Mouse (Mus musculus) retina, adult 2 months (tissue): Measurements from ENCODE around the gene H2-Ke6.

Experiments used
- DNase-seq: peaks from one replicate; pipeline ENCODE4 v3.0.0-alpha.2; 2012; ENCODE audit warnings: low read depth, low spot score

H2-Ke6 gene

DNA sequence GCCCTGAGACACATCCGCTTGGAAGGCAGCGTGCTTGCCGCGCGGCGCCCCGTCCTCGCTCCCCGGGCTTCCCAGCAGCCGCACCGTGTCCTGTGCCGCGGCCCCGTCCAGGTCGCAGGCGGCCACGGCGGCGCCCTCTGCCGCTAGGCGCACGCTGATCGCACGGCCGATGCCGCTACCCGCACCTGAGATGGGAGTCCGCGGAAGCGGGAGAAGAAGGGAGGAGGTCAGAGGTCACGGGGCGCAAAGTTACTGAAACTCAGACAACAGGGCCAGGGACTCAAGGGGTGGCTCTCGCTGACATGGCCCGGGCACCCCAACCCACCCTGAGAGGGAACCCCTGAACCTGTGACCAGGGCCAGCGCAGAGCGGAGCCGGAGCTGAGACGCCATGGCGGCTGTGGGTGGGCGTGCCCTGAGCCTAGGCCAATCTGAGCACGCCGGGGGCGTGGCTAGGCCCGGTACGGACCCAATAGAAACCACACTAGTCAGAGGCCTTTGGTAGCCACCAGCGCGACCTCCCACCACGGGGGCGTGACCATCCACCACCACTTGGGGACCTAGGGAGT, at the start of gene H2-Ke6:
Gene H2-Ke6, minus strand, starts transcription at position 405 of the 568 bp plus-strand sequence.
- DNase-seq: peak; percentile 70

DNA sequence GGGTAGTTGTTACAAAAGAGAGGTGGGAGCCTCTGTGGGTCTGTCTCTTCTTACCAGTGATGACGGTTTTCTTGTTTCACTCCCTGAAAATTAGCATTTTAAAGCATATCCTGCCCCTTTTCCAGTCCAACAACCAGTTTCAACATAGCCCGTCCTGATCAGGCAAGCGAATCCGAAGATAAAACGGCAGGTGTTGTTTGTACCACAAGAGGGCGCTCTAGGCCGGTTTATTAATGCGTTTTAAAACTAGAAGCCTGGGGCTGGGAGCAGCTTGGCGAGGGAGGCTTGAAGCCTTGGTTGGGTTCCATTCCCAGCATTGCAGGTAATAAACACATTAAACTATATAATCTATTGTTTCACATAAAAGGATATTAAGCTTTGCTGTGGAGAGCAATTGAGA, 49.7 kb upstream of the H2-Ke6 start:
- peak; percentile 63 for DNase-seq

DNA sequence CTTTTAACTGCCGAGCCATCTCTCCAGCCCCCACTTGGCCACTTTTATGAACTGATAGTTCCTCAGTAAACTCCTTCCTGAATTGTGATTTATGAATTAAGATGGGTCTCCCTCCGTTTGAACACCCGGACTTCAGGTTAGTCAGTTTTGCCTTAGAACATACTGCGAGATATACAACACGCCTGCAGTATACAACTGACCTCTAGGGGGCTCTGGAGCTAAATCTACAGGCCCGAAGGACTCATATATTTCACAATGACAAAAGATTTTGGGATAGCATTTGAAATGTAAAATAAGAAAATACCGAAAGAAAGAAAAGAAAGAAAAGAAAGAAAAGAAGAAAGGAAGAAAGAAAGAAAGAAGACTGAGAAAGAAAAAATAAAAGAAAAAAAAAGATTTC, 47.4 kb upstream of the H2-Ke6 start:
- peak; percentile 32 for DNase-seq

- DNase-seq: no peak
Observed at GRCm38 (mm10) chr17:34072091-34072490, 44.2 kb upstream of the H2-Ke6 start.

DNA sequence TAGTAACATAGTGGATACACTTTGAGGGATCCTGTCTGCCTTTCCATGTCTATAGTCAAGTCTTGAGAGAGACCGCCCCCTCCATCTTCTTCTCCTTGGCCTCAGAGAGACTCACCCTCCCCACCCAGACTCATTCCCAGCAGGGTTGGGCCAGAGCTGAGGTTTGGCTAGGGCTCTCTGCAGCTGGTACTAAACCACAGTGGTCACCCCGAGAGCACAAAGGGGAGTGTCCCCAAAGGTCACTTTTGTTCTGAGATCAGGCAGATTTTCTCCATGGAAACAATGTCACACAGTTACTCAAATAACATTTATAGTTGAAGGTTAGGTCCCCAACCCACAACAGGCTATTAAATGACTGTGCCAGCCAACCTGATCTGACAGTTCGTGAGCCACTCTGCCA, 41.0 kb upstream of the H2-Ke6 start:
- no peak for DNase-seq

GRCm38 (mm10) chr17:34057224-34057623, 29.4 kb upstream of the H2-Ke6 start:
- no peak for DNase-seq

- no peak for DNase-seq
Observed at GRCm38 (mm10) chr17:34047404-34048050, 19.7 kb upstream of the H2-Ke6 start.

GRCm38 (mm10) chr17:34045941-34046340, 18.1 kb upstream of the H2-Ke6 start:
- no peak for DNase-seq

DNA sequence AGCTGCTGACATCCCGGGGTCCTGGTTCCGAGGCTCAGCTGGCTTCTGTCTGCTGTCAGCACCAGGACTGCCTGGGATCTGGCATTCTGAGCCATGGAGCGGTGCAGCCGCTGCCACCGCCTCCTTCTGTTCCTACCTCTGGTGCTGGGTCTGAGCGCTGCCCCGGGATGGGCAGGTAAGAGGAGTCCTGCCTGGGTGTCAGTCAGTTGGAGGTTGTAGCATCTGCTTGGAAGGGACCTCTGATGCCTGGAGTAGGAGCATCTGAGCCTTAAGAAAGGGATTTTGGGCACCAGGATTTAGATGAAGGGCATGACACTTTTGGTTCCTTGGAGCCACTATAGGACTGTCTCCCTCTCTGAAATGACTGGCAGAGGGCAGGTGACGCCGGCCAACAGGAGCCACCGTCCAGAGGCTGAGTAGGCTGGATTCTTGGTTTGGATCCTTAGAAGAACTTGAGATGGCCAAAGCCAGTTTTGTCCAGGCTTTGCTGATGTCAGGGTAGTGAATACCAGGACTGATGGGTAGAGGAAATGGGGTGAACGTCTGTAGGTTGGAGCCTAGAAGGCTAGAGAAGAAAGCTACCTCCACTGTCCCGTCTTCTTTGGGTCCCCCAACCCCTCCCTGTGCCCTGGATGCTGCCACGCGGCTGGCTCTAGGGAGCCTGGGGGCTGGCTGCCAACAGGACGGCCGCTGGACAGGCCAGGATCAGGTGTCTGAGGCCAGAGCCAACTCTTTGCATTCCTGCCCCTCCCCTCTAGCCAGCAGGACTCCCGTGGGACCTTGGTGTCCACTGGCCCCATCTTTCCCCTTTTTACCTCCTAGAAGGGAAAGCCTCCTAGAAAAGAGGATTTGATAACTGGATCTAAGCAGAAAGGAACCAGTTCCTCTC, 11.9 kb upstream of the H2-Ke6 start:
- DNase-seq: no peak

- DNase-seq: no peak
Observed at GRCm38 (mm10) chr17:34038878-34039561, 11.2 kb upstream of the H2-Ke6 start, which contains the start of gene Col11a2. Gene Col11a2 (plus strand): TSS chr17:34039437.

GRCm38 (mm10) chr17:34038440-34038839, 10.6 kb upstream of the H2-Ke6 start:
- no peak for DNase-seq

DNA sequence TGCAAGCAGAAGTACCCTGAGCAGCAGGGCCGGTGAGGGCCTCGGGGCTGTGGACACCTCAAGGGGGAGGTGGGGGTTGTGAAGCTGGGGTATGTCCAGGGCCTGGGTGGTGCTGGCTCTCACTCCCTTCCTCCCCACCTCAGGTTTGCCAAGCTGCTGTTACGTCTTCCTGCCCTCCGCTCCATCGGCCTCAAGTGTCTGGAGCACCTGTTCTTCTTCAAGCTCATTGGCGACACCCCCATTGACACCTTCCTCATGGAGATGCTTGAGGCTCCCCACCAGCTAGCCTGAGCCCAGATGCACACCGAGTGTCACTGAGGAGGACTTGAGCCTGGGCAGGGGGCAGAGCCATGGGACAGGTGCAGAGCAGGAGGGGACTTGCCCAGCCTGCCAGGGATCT, 9.4 kb upstream of the H2-Ke6 start:
- DNase-seq: no peak

GRCm38 (mm10) chr17:34036647-34037046, 8.8 kb upstream of the H2-Ke6 start:
- no peak for DNase-seq

DNA sequence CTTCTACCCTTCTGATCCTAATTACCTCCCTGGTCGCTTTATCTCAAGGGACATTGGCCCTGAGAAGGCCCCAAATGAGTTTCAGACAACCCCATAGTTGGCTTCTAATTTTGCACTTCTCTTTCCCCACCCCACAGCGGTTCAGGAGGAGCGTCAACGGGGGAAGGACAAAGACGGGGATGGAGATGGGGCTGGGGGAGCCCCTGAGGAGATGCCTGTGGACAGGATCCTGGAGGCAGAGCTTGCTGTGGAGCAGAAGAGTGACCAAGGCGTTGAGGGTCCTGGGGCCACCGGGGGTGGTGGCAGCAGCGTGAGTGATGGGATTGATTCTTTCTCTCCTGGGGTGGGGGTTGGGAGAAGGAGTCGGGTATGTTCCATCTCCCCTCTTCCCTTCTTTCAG, 7.7 kb upstream of the H2-Ke6 start:
- DNase-seq: no peak

DNA sequence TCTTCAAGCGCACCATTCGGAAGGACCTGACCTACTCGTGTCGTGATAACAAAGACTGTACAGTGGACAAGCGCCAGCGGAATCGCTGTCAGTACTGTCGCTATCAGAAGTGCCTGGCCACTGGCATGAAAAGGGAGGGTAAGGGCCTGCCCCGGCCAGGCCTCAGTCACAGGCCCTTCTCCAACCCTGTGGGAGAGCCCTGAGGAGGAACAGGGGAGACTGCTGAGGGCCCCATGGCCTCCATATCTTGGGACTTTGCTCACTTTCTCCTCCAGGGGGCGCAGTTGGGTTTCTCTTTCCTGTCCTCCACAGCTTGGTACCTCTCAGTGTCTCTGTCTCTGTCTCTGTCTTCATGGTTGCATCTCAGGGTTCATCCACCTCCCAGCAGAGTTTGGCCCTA, 6.2 kb upstream of the H2-Ke6 start:
- DNase-seq: no peak

DNA sequence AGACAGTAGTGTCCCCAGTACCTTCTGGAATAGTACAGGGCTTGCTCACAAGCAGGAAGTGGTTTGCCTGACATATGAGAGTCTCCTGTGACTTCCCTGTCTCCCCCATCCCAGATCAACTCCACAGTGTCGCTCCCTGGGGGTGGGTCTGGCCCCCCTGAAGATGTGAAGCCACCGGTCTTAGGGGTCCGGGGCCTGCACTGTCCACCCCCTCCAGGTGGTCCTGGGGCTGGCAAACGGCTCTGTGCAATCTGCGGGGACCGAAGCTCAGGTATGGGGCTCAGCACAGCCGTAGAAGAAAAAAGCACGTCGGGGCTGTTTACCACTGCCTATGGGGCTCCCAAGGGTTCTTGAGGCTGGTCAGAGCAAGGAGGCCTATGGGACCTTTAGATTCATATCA, 5.6 kb upstream of the H2-Ke6 start:
- no peak for DNase-seq

- no peak for DNase-seq
Observed at GRCm38 (mm10) chr17:34032806-34033205, 4.9 kb upstream of the H2-Ke6 start.

DNA sequence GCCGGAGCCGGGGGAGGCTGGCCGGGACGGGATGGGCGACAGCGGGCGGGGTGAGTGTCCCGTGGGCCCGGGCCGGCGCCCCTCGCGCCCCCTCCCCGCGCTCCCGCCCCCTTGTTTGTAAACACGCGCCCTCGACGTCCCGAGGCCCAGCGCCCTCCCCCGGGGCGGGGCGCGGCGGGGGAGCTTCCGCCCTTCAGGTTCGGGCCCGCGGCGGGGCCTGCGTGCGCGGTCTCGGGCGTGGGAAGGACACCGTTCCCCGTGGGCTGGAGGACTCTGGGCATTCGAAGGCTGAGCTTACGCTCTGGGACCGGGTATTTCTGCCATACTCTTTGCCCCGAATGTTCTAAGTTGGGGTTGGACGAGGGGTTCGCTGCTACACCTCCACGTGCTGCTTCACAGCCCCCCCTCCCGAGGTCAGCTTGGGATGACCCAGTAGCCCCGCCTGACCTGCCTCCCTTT, 4.3 kb upstream of the H2-Ke6 start:
- no peak for DNase-seq

- peak; percentile 99 for DNase-seq
Observed at GRCm38 (mm10) chr17:34031465-34032173, 3.8 kb upstream of the H2-Ke6 start, which contains the start of the genes Slc39a7 and Rxrb. Gene Slc39a7 (minus strand): TSS chr17:34031682. Gene Rxrb (plus strand): TSS chr17:34031812.

DNA sequence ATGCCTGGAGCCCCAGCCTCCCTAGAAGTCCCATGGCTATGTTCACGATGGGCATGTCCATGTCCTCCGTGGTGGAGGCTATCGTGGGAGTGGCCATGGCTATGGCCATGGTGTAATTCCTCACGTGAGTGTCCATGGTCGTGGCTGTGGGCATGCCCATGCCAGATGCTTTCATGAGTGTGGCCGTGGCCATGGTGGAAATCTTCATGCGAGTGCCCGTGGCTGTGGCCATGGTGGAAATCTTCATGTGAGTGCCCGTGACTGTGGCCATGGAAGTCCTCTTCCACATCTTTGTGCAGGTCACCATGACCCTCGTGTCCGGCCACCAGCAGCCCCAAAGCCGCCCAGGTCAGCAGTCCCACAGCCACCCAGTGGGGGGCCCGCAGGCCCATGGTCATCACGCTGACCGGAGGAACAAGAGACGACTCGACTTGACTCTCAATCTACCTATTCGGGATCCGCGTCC, 3.0 kb upstream of the H2-Ke6 start:
- no peak for DNase-seq
